Mouse (Mus musculus) lung, embryonic 16.5 days (tissue): ENCODE data around the gene Cdkn1c. TPM values are rescaled to one million over a fixed set of nuclear protein-coding genes. Genes with fewer than 3 reads are reported as not detected.

Experiments used
- polyA plus RNA-seq: library from polyadenylated mRNA; unstranded; fragments of >200 nt; fragmentation: Nextera tagmentation; extraction: Ambion mirVana; gene quantifications from 2 replicates; pipeline ENCODE4 v1.2.1, GENCODE M21; 2015

Gene Cdkn1c
- polyA plus RNA-seq, 1 experiment from 2014 or later: 434 TPM

Other genes starting within 250 kb of the Cdkn1c start
- gene Slc22a18, start 12.7 kb upstream of the Cdkn1c start, polyA plus RNA-seq: 3.5 and 5.4 TPM in 2 replicates
- gene Phlda2, start 42.1 kb upstream of the Cdkn1c start, polyA plus RNA-seq: 5.4 and 6.2 TPM in 2 replicates
- 225 and 227 TPM in 2 replicates for gene Nap1l4, start 88.1 kb upstream of the Cdkn1c start, polyA plus RNA-seq
- gene Cars, start 139.0 kb upstream of the Cdkn1c start, polyA plus RNA-seq: 56.6 and 59.1 TPM in 2 replicates
- gene Tnfrsf26, start 167.7 kb upstream of the Cdkn1c start, polyA plus RNA-seq: 0.45 and 0.48 TPM in 2 replicates
- 5.8 and 6.3 TPM in 2 replicates for gene Tnfrsf22, start 188.6 kb upstream of the Cdkn1c start, polyA plus RNA-seq
- 1.5 and 1.9 TPM in 2 replicates for gene Tnfrsf23, start 224.8 kb upstream of the Cdkn1c start, polyA plus RNA-seq